Mouse (Mus musculus) ovary, postnatal 14 days (tissue): Measurements from ENCODE around the gene Epb41.

Experiments
- DNase-seq: peaks from one replicate; pipeline ENCODE4 v3.0.0; 2022; ENCODE audit warnings: low spot score

Epb41 gene

GRCm38 (mm10) chr4:132008191-132008590 lies 66.9 kb downstream of the Epb41 start:
- DNase-seq = no peak

GRCm38 (mm10) chr4:132007123-132007522 lies 68.0 kb downstream of the Epb41 start:
- DNase-seq = no peak

DNA sequence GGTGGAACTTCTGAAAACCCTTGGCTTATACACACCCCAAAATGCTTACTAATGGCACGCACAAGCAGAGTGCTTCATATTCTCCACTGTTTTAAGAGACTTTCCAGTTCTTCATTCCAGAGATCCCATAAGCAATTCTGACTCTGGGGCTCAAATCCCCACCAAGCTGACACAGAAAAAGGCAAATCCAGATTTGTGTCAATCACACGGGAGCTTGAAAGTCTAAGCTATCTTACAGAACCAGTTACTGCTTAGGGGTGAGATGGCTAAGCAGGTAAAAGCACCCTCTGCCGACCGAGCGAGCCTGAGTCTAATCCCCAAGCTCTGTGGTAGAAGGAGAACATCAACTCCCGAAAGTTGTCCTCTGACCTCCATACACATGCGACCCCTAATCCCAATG lies 76.5 kb downstream of the Epb41 start:
- DNase-seq = no peak

DNA sequence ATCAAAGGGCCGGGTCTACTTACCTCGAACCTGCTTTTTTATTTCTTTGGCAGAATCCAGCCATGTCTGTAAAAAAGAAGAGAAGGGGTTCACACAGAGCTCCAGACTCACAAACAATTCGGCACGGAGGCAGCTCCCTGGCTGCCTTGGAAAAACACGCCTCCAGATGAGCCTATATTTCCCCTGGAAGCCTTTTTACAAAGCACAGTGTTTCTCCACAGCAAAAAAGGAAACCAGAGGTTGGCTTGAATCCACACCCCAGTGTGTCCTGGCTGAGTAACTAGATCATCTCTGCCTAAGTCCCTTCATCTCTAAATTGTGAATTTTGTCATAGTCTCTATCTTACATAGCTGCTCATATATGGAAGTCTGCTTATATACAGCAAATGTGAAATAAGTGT lies 77.6 kb downstream of the Epb41 start:
- DNase-seq = no peak

- no peak for DNase-seq
These were observed 78.1 kb downstream of the Epb41 start for GRCm38 (mm10) chr4:131996985-131997384.

GRCm38 (mm10) chr4:131993792-131994191 lies 81.3 kb downstream of the Epb41 start:
- no peak for DNase-seq

- DNase-seq = no peak
These were observed 92.1 kb downstream of the Epb41 start for GRCm38 (mm10) chr4:131982881-131983538.

GRCm38 (mm10) chr4:131981755-131982154 lies 93.4 kb downstream of the Epb41 start:
- DNase-seq = no peak

GRCm38 (mm10) chr4:131977201-131977600 lies 97.9 kb downstream of the Epb41 start:
- DNase-seq = peak; percentile 78

GRCm38 (mm10) chr4:131970244-131970853 lies 104.8 kb downstream of the Epb41 start:
- DNase-seq = no peak

DNA sequence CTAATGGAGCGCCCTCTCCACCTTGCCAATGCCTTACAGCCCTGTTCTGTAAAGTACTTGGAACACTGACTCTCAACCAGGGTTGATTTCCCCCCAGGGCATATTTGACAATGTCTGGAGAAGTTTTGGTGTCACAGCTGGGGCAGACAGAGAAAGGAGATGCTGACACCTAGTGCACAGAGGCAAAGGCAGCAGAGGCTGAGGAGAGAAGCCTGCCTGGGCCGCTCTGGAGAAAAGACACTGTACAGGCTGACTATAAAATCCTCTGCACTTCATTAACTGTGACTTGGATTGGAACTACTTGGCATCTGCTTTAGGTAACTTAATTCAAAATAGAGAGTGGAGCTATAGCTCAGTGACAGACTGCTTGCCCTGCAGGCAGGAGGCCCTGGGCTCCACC lies 106.2 kb downstream of the Epb41 start:
- peak; percentile 14 for DNase-seq

DNA sequence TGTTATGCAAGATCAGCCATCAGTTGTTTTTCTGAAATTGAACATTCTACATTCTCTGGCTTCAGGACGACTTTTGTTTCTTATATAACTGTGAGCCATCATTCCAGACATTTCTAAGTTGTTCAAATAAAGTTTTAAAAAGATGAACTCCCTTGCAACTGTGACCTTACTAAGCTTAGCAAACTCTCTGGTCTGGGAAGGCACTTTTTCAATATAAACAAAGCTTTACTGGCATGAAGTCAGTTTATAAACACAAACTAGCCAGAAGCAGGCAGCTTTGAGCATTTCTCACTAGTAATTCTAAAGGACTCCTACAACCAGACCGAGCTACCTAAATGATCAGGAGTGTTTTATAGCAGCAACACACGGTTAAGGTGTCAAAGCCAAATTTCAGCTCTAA lies 118.0 kb downstream of the Epb41 start:
- no peak for DNase-seq

DNA sequence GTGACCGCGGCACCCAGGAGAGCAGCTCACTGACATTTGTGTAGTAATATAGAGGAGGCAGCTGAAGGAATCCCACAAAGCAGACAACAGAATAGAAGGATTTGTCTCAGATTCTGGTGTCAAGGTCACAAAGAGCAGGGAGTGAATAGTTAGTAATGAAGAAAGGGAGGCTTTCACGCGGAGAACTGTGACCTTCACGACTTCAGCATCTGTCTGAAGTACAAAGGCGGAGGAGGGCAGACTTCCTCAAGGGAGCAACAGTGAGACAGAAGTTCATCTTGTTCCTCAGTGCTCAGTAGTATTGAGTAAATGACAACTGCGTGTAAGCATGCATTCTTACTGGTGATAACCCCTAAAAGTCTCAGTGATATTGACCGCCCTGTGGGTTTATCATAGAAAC lies 124.5 kb downstream of the Epb41 start:
- no peak for DNase-seq

GRCm38 (mm10) chr4:131949903-131950302 lies 125.2 kb downstream of the Epb41 start:
- DNase-seq = no peak

GRCm38 (mm10) chr4:131947848-131948247 lies 127.3 kb downstream of the Epb41 start:
- DNase-seq = no peak

DNA sequence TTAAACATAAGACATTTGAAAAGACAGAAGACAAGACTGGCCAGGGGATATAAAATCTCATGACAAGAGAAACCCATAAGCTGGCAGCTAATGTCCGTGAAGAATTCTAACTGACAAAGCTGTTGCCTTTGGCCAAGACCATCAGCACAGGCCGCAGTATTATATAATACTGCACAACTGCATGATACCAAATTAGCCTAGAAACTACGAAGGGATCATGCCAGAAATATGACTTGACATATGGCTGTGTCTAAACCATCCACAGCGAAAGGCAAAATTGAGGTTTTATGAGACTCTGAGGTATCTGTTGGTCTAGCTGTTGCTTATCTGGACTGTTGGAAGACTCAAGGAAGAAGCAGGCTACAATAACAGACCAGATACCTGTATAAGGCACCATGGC lies 134.3 kb downstream of the Epb41 start:
- no peak for DNase-seq

- DNase-seq = no peak
These were observed 135.7 kb downstream of the Epb41 start for GRCm38 (mm10) chr4:131939459-131939858.

- no peak for DNase-seq
These were observed 146.0 kb downstream of the Epb41 start for GRCm38 (mm10) chr4:131929146-131929545.

DNA sequence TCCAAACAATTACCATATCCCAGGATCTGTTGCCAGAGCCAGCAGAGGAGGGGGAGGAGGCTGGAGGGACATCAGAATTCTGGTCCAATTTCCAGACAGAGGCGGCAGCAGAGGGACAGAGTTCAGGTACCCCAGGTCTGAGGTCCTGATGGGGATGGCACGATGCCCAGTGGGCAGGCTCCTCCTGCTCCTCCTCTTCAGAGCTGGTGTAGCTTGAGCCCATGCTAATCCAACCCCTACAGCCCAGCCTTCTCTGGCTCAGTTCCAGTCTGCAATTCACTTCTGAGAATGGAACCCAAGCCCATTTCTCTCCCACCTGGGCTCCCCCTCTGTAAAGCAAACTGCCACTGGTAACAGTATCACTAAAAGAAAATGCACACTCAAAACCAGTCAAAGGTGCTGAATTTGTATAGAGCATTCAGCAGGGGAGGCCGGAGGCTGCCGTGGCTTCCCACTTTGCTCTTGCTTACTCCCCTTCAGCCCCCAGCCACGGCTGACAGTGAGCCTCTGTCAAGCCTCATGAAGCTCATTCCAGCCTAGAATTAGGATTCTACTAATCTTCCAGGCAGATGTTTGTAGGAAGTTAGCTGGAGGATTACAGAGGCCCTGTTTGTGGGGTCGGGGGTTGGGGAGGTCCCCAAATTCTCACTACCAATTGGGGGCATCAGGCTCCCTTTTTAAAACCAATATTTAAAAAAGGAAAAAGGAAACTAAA lies 150.9 kb downstream of the Epb41 start:
- DNase-seq = no peak

DNA sequence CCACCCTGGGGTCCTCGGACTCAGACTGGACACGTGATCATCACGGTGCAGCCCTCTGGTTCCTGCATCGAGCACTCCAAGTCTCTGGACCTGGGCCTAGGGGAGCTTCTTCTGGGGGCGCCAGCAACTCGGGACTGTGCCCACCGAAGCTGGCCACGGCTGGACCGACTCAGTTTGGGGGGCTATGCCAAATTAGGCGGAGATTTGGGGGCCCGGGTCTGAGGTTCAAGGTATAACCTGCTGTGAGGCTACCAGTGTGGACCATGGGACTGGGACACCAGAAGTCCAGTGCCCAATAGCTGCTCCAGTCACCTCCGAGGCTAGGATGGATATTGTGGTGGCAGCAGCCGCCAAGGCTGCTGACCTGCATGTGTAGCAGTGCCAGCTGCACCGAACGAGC lies 152.7 kb downstream of the Epb41 start:
- no peak for DNase-seq

DNA sequence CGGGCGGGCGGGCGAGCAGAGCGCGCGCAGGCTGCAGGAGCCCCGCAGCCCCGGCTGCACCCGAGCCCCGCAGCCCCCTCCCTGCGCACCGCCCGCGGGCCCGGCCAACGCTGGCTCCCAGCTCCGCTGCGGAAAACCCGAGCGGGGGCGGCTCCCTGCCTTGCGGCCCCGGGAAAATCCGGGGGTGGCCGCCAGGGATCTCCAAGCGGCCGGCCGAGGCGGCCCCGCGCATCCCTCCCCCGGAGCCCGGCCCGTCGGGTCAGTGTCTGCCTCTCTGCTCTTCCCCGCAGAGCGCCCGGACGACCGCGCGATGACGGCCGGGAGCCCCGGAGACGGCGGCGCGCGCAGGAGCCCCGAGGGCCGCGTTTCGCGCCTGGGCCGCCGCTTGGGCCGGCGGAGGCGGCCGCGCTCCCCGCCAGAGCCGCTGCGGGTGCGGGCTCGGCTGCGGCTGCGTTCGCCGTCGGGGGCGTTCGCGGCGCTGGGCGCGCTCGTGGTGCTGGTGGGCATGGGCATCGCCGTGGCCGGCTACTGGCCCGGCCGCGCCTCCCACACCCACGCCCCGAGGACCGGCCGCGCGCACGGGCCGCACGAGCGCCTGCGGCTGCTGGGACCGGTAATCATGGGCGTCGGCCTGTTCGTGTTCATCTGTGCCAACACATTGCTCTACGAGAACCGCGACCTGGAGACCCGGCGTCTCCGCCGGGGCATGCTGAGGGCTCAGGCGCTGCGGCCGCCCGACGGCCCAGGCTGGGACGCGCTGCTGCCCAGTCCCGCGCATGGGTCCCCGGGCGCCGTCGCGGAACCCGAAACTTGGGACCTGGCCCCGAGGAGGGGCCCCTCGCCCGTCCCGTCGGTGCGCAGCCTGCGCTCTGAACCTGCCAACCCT lies 153.4 kb downstream of the Epb41 start, which contains the start of gene Tmem200b:
Gene Tmem200b, plus strand, starts transcription at position 311 of the 886 bp plus-strand sequence.
- no peak for DNase-seq
